Mouse (Mus musculus) lung, postnatal 0 days (tissue): ENCODE results near the gene Zmat3. TPM values are rescaled to one million over a fixed set of nuclear protein-coding genes. Genes with fewer than 3 reads are reported as not detected.

Experiments used
- ATAC-seq: fragments of 200-750 bp; cut with Nextera tagmentation; 2 replicates; pipeline ENCODE4 v1.8.0; 2017; ENCODE audit warnings: moderate library complexity
- DNase-seq: peaks from one replicate; pipeline ENCODE4 v3.0.0-alpha.2; 2016; ENCODE audit warnings: low spot score
- H3K27ac ChIP-seq: fragments of 300-500 bp; sonication (generic); 2 replicates; pipeline ENCODE4 v1.5.1; 2014; ENCODE audit warnings: antibody characterized with exemption, mild to moderate bottlenecking, low read length, mixed read lengths
- H3K27me3 ChIP-seq: fragments of 300-500 bp; sonication (generic); replicated peaks from 2 replicates; pipeline ENCODE4 v1.6.1; 2014; ENCODE audit warnings: low read length, mixed read lengths; ENCODE audit not compliant: insufficient read depth
- H3K36me3 ChIP-seq: fragments of 300-500 bp; sonication (generic); 2 replicates; pipeline ENCODE4 v1.6.1; 2014; ENCODE audit warnings: low read length, mixed read lengths; ENCODE audit not compliant: insufficient read depth
- H3K4me1 ChIP-seq: fragments of 300-500 bp; sonication (generic); 2 replicates; pipeline ENCODE4 v1.6.1; 2014; ENCODE audit warnings: antibody characterized with exemption, low read depth, low read length, mixed read lengths; ENCODE audit not compliant: insufficient read depth
- H3K4me2 ChIP-seq: fragments of 300-500 bp; sonication (generic); replicated peaks from 2 replicates; pipeline ENCODE4 v1.6.1; 2014; ENCODE audit warnings: low read depth, mild to moderate bottlenecking, low read length, moderate library complexity, mixed read lengths
- H3K4me3 ChIP-seq: fragments of 300-500 bp; sonication (generic); 2 replicates; pipeline ENCODE4 v1.5.1; 2014; ENCODE audit warnings: low read depth, low read length
- H3K9ac ChIP-seq: fragments of 300-500 bp; sonication (generic); replicated peaks from 2 replicates; pipeline ENCODE4 v1.6.1; 2014; ENCODE audit warnings: low read depth, mild to moderate bottlenecking
- H3K9me3 ChIP-seq: fragments of 300-500 bp; sonication (generic); 2 replicates; pipeline ENCODE4 v1.6.1; 2016; ENCODE audit warnings: low read length, mixed read lengths
- CTCF ChIP-seq: IDR thresholded peaks from 2 replicates; pipeline ENCODE4 v1.5.1; 2016; ENCODE audit warnings: antibody characterized with exemption, mild to moderate bottlenecking
- EP300 ChIP-seq: IDR thresholded peaks from 2 replicates; pipeline ENCODE4 v1.6.1; 2016; ENCODE audit warnings: antibody characterized with exemption, mild to moderate bottlenecking, control low read depth
- WGBS: fragments of 180-500 bp; shearing (Covaris S2); extraction: QIAGEN DNeasy Blood & Tissue Kit; methylation state at CpG from one replicate; pipeline ENCODE4 v1.1.7; 2014; 5-methylcytosine and 5-hydroxymethylcytosine counted together
- polyA plus RNA-seq: library from polyadenylated mRNA; unstranded; fragments of >200 nt; fragmentation: Nextera tagmentation; extraction: Ambion mirVana; gene quantifications from 2 replicates; pipeline ENCODE4 v1.2.1, GENCODE M21; 2015

Gene Zmat3
- polyA plus RNA-seq, 1 experiment from 2014 or later, result 1.9 TPM

DNA sequence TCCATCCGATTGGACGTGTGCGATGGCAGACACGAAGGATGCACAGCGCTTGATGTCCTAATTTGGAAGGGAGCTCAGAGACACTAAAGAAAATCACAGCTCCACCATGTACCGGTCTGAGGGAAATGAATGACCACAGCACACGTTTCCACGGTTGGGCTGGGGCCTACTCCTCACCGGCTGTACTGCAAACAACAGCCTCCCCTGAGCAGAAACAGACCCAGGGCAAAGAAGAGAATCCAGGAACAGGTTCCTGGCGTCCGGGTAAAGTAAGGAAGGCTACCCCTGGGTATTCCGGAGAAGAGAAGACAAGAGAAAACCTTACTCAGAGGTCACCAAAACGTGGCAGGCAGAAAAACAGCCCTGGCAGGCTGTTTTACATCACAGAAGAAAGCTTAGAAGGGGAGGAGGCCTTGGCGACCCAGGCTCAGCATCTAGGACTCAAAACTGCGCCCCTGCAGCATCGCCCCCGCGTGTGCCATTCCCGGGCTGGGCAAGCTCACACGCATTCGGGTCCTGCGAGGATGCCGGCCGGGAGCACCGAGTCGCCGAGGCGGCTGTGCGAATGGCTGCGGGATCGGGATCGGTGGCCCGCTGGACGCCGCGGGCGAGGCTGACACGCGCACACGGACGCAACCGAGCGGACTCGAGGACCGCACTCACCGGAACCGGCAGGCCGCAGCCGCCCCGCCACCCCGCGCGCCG lies 821 bp downstream of the Zmat3 start:
- H3K9ac ChIP-seq, result peak overlapping the region; percentile 43
- peak overlapping the region; percentile 91 for H3K4me2 ChIP-seq
- H3K9me3 ChIP-seq, result no peaks in the 10 kb centered on the region
- peak overlapping the region; percentile 62 for H3K27ac ChIP-seq
- peaks cover 6% of the 10 kb centered on the region; the same call in 1 of the 2 replicates for H3K4me1 ChIP-seq
- H3K4me3 ChIP-seq, result peak overlapping the region; percentile 82
- H3K36me3 ChIP-seq, result no peaks in the 10 kb centered on the region
- ATAC-seq (peak; percentile 63), DNase-seq (no peak)
- no peak for TF ChIP-seq EP300
- WGBS, result 6% methylated on average over 41 of the region's 54 CpGs
- H3K27me3 ChIP-seq, result no peaks in the 10 kb centered on the region

DNA sequence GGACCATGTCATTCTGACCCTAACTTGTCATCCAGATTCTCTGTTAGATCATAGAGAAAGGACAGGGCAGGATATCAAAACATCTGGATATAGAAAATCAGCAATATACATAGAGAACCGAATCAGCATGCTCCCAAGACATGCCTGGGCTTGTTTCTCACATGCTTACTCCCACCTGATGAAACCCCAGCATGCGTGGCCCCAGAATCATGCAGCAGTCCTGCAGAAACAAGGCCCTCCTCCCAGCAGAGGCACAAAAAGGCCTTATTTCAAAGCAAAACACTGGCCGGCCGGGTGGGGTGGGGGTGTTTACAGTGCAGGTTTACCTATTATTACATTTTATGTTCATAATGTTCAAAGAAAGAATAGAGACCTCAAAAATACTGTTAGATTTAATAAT lies 1.6 kb downstream of the Zmat3 start:
- peaks cover 6% of the 10 kb centered on the region; the same call in 1 of the 2 replicates for H3K4me1 ChIP-seq
- TF ChIP-seq EP300, result no peak
- TF ChIP-seq CTCF, result no peak
- no peak overlapping the region for H3K9ac ChIP-seq
- no peaks in the 10 kb centered on the region for H3K27me3 ChIP-seq
- H3K9me3 ChIP-seq, result no peaks in the 10 kb centered on the region
- no peak for ATAC-seq
- H3K4me2 ChIP-seq, result no peak overlapping the region
- DNase-seq, result no peak
- no peaks in the 10 kb centered on the region for H3K36me3 ChIP-seq
- no peak overlapping the region for H3K4me3 ChIP-seq
- no peak overlapping the region for H3K27ac ChIP-seq
- 71% methylated on average over 4 of the region's 4 CpGs for WGBS

DNA sequence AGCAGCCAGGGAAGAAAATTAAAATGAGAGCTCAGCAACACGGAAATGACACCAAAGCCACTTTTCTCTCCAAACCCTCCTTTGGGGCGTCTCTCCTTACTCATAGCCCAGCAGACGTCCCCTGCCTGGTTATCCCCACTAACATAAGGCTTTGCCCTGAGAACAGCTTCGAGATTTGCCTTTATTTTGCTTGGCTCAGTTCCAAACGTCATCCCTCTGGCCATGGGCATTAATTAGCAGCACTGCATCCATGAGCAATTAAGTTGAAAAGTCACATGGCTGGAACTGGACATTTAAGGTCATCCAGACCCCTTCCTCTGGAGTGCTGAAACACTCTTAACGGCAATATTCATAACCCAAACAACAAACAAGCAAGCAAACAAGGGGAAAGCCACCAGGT lies 4.6 kb downstream of the Zmat3 start:
- Histone ChIP-seq H3K4me2 (no peak overlapping the region), H3K27ac (no peak overlapping the region), H3K27me3 (no peaks in the 10 kb centered on the region), H3K4me1 (peaks cover 4% of the 10 kb centered on the region; the same call in 1 of the 2 replicates), H3K9me3 (no peaks in the 10 kb centered on the region), H3K9ac (no peak overlapping the region), H3K4me3 (no peak overlapping the region), H3K36me3 (no peaks in the 10 kb centered on the region)
- WGBS, result 33% methylated on average over 6 of the region's 6 CpGs
- no peak for TF ChIP-seq CTCF
- DNase-seq (no peak), ATAC-seq (no peak)

DNA sequence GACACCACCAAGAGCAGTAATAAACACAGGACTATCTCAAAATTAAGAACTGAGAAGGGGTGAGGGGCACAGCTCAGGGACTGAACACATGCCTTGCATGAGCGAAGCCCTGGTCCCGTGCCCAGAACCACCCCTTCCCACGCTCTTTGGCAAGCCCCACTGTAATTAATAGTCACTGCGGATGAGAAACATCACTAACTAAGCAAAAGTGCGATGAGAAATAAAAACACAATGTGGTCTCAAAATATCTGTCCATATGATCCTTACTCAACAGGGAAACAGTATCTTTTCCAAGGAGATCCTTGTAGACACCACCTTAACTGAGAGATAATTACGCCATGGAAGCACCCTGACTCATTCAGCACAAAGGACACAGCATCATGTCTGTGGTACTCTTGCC lies 17.9 kb downstream of the Zmat3 start:
- Histone ChIP-seq H3K4me3 (no peak overlapping the region), H3K4me1 (no peaks in the 10 kb centered on the region), H3K9me3 (no peaks in the 10 kb centered on the region), H3K4me2 (no peak overlapping the region), H3K9ac (no peak overlapping the region), H3K27me3 (no peaks in the 10 kb centered on the region), H3K36me3 (no peaks in the 10 kb centered on the region), H3K27ac (no peak overlapping the region)
- DNase-seq (no peak), ATAC-seq (no peak)
- no peak for TF ChIP-seq CTCF
- TF ChIP-seq EP300, result no peak
- 74% methylated on average over 6 of the region's 6 CpGs for WGBS

DNA sequence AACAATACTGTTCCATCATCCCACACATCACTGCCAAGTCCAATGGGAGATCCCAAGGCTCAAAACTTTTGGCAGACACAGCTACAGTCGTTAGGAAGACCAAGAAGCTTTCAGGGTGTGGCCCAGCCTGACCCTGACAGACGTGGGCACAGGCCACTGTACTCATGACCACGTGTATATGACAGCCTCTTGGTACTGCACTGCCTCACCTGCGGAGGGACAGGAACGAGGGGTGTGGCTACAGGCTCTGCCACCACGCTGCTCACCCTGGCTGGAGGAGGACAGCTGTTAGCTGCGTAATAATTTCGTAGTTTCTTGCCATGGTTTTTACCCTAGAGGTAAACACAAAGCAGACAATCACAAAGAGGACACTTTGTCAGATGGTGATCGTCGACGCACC lies 20.6 kb downstream of the Zmat3 start:
- no peaks in the 10 kb centered on the region for H3K36me3 ChIP-seq
- TF ChIP-seq EP300 (no peak), CTCF (no peak)
- H3K27ac ChIP-seq, result no peak overlapping the region
- 78% methylated on average over 11 of the region's 11 CpGs for WGBS
- no peak for DNase-seq
- H3K4me1 ChIP-seq, result no peaks in the 10 kb centered on the region
- H3K27me3 ChIP-seq, result no peaks in the 10 kb centered on the region
- ATAC-seq, result no peak
- H3K4me3 ChIP-seq, result no peak overlapping the region
- H3K9me3 ChIP-seq, result no peaks in the 10 kb centered on the region
- no peak overlapping the region for H3K4me2 ChIP-seq
- no peak overlapping the region for H3K9ac ChIP-seq

DNA sequence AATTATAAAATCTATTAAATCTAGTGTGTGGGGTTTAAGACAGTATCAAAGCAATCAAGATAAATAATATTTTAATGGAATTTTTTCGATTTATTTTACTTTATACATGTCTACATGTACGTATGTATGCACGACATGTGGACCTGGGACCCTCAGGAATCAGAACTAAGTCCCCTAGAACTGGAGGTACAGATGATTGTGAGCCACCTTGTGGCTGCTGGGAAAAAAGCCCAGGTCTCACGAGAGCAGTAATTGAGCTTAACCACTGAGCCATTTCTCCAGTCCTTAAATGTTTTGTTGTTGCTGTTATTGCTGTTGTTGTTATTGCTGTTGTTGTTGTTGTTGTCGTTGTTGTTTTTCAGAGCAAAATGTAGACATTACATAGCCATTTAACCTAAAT lies 21.0 kb downstream of the Zmat3 start:
- no peak overlapping the region for H3K27ac ChIP-seq
- H3K9ac ChIP-seq, result no peak overlapping the region
- no peak for DNase-seq
- H3K36me3 ChIP-seq, result no peaks in the 10 kb centered on the region
- H3K4me2 ChIP-seq, result no peak overlapping the region
- H3K9me3 ChIP-seq, result no peaks in the 10 kb centered on the region
- no peak overlapping the region for H3K4me3 ChIP-seq
- H3K4me1 ChIP-seq, result no peaks in the 10 kb centered on the region
- TF ChIP-seq CTCF, result no peak; the same call in 1 of the 2 replicates
- TF ChIP-seq EP300, result no peak
- 75% methylated on average over 5 of the region's 5 CpGs for WGBS
- H3K27me3 ChIP-seq, result no peaks in the 10 kb centered on the region
- no peak for ATAC-seq

DNA sequence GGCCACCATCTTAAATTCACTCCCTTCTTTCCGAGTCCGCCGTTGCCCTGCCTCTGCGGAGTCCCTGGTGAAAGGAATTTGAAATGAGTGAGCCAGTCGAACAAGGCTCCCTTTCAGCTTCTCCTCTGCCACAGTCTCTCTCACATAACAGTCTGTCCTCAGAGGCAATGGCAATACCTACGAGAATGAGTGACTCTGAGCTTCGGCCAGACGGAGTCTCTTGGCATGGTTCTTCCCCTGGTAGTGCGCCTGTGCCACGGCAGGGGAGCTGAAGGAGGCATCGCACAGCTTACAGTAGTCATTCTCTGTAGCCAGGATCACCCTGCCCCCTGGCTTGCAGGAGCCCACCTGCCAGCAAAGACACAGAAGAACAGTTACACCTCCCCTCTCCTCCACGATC lies 22.4 kb downstream of the Zmat3 start:
- H3K27ac ChIP-seq, result no peak overlapping the region
- WGBS, result 88% methylated on average over 12 of the region's 12 CpGs
- ATAC-seq (no peak), DNase-seq (no peak)
- H3K27me3 ChIP-seq, result no peaks in the 10 kb centered on the region
- no peaks in the 10 kb centered on the region for H3K4me1 ChIP-seq
- no peak overlapping the region for H3K9ac ChIP-seq
- H3K36me3 ChIP-seq, result no peaks in the 10 kb centered on the region
- no peak overlapping the region for H3K4me3 ChIP-seq
- TF ChIP-seq EP300 (no peak), CTCF (no peak)
- no peak overlapping the region for H3K4me2 ChIP-seq
- no peaks in the 10 kb centered on the region for H3K9me3 ChIP-seq
